Mouse (Mus musculus): ENCODE results near the gene Bmpr1b. TPM values are rescaled to one million over a fixed set of nuclear protein-coding genes. Genes with fewer than 3 reads are reported as not detected.

Bmpr1b gene
- polyA plus RNA-seq, 1 experiment from 2014 or later: 4.5 TPM

GRCm38 (mm10) chr3:141791026-141791780 is 378.0 kb downstream of the Bmpr1b start:
- Histone ChIP-seq H3K27ac (ENCODE audit: low read depth, low read length) (no peak overlapping the region), H3K4me1 (ENCODE audit: control insufficient read depth, insufficient read depth, low read depth, low read length) (no peaks in the 10 kb centered on the region; the same call in 1 of the 2 replicates), H3K4me2 (ENCODE audit: low read length) (no peak overlapping the region), H3K9ac (ENCODE audit: low read depth, low read length) (no peak overlapping the region), H3K27me3 (replicated peaks; ENCODE audit: control insufficient read depth, insufficient read depth, low read length) (no peaks in the 10 kb centered on the region), H3K9me3 (ENCODE audit: control insufficient read depth, low read length) (no peaks in the 10 kb centered on the region), H3K36me3 (ENCODE audit: control insufficient read depth, insufficient read depth, low read length) (no peaks in the 10 kb centered on the region), H3K4me3 (ENCODE audit: low read length) (no peak overlapping the region)
- WGBS: 83% methylated on average over 8 of the region's 8 CpGs
- no peak for ATAC-seq

Other genes with a start within 250 kb of the Bmpr1b start
- 19.2 and 20.2 TPM in 2 replicates for gene Pdlim5, start 226.3 kb upstream of the Bmpr1b start, polyA plus RNA-seq (2015; fragmentation: Nextera tagmentation; extraction: Ambion mirVana)

Data from hindbrain, embryonic 16.5 days (tissue).